Mouse (Mus musculus) neutrophil, adult 5-6 weeks (primary cell): ENCODE data around the gene Olfr352. TPM values are rescaled to one million over a fixed set of nuclear protein-coding genes. Genes with fewer than 3 reads are reported as not detected.

ENCODE experiments used
- ATAC-seq: fragments of 151-379, 151-347 bp; 2 replicates; pipeline ENCODE4 v1.8.0; 2017; ENCODE audit warnings: mild to moderate bottlenecking, moderate TSS enrichment; ENCODE audit not compliant: insufficient number of reproducible peaks, poor library complexity, low FRiP score, severe bottlenecking; ENCODE audit errors: extremely low read depth
- total RNA-seq: library from RNA; stranded (forward); fragments of 200-1000 nt; gene quantifications from 2 replicates; pipeline ENCODE4 v1.2.3, GENCODE M21; 2017

Olfr352 gene
- total RNA-seq, result not detected in 2 replicates

GRCm38 (mm10) chr2:36868160-36868559 lies at the start of gene Olfr352:
Gene Olfr352 (plus strand): TSS chr2:36868460.
- no peak for ATAC-seq

- ATAC-seq, result no peak
Measured at GRCm38 (mm10) chr2:36846010-36846409, 22.2 kb upstream of the Olfr352 start, which contains the start of gene Olfr350. Gene Olfr350 (plus strand): TSS chr2:36846310.

GRCm38 (mm10) chr2:36862560-36862959 lies 5.7 kb upstream of the Olfr352 start, which contains the start of gene Olfr351:
Gene Olfr351 (minus strand): TSS chr2:36862660.
- ATAC-seq, result no peak

DNA sequence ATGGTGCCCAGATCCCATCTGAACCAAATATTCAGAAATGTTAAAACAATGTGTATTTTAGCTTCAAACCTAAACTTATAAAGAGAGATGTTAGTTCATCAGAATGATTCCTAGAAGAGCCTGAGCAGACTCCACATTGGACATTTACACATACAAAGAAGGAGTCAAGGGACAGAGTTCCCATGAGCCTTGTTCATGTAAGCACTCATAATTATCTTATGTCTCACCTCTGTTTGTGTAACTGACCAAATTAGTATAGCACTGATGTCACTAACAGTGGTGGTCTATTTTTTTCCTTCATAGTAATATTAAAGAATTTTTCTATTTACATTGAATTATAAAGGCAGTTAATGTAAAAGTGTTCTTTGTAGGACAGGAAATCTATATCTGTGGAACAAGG lies 24.6 kb downstream of the Olfr352 start, which contains the start of gene Olfr353:
Gene Olfr353, minus strand, starts transcription at position 101 of the 400 bp plus-strand sequence.
- no peak for ATAC-seq

DNA sequence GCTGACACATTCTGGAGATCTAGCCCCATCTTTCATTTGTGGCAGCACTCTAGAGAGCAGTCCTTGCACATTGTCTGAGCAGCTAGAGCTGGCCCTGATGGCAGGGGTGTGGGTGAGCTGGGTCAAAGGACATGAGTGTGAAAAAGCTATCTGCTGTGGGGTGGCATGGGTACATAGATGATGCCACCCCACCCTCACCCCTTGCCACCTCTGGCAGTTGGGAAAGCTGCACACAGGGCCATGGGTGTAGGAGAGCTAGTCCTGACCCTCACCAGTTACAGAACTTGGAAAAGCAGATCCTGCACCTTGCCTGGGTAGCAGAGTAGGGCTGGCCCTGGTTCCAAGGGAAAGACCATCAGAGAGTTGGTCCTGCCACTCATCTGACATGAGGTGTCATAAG lies 28.9 kb downstream of the Olfr352 start:
- no peak for ATAC-seq

DNA sequence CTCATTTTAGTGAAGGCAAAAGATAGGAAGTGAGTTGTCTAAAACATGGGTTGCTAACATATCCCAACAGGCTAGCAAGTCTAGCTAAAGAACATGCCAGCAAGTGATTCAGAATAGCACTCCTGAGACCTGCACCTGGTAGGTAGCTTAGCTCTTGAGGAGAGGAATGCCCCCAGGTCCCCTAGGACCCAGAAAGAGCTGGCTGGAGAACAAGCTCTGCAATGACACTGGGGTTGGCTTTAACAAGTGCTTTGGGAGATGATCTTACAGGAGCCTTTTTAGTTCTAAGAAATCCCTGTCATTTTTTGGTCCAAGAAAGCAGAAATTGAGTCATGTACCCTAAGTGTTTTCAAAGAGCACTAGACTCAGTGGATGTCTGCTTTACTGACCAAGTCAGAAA lies 37.1 kb downstream of the Olfr352 start, which contains the start of gene Olfr354:
Gene Olfr354, plus strand, starts transcription at position 301 of the 400 bp plus-strand sequence.
- no peak for ATAC-seq

Other genes with a start within 250 kb of the Olfr352 start
- not detected in 2 replicates for gene Olfr345, start 228.4 kb upstream of the Olfr352 start, total RNA-seq
- gene Olfr346, start 182.7 kb upstream of the Olfr352 start, total RNA-seq, result not detected in 2 replicates
- gene Olfr347, start 136.6 kb upstream of the Olfr352 start, total RNA-seq, result not detected in 2 replicates
- gene Olfr348, start 84.2 kb upstream of the Olfr352 start, total RNA-seq, result not detected in 2 replicates
- not detected in 2 replicates for gene Olfr50, start 77.9 kb upstream of the Olfr352 start, total RNA-seq
- gene Olfr3, start 51.4 kb upstream of the Olfr352 start, total RNA-seq, result not detected in 2 replicates
- not detected in 2 replicates for gene Olfr350, start 22.1 kb upstream of the Olfr352 start, total RNA-seq
- gene Olfr351, start 5.8 kb upstream of the Olfr352 start, total RNA-seq, result not detected in 2 replicates
- not detected in 2 replicates for gene Olfr353, start 24.5 kb downstream of the Olfr352 start, total RNA-seq
- gene Olfr354, start 37.2 kb downstream of the Olfr352 start, total RNA-seq, result not detected in 2 replicates
- gene Olfr355, start 60.4 kb downstream of the Olfr352 start, total RNA-seq, result not detected in 2 replicates
- not detected in 2 replicates for gene Olfr356, start 68.7 kb downstream of the Olfr352 start, total RNA-seq
- not detected in 2 replicates for gene Olfr357, start 125.4 kb downstream of the Olfr352 start, total RNA-seq
- not detected in 2 replicates for gene Olfr358, start 140.9 kb downstream of the Olfr352 start, total RNA-seq
- not detected in 2 replicates for gene Olfr360, start 197.3 kb downstream of the Olfr352 start, total RNA-seq
- gene Olfr361, start 220.8 kb downstream of the Olfr352 start, total RNA-seq, result not detected in 2 replicates
- gene Olfr362, start 249.4 kb downstream of the Olfr352 start, total RNA-seq, result not detected in 2 replicates